Mouse (Mus musculus) myocyte (in vitro differentiated cells): ENCODE data around the gene Pih1d1.

Source experiments
- CEBPB ChIP-seq: IDR thresholded peaks from 2 replicates; pipeline ENCODE4 v1.6.1; 2011; ENCODE audit warnings: mild to moderate bottlenecking, moderate library complexity; ENCODE audit not compliant: poor library complexity, insufficient read depth, severe bottlenecking
- E2F4 ChIP-seq: IDR thresholded peaks from one replicate; pipeline ENCODE4 v1.6.1; 2011; ENCODE audit warnings: mild to moderate bottlenecking, control low read depth, moderate library complexity; ENCODE audit not compliant: insufficient read depth
- MAX ChIP-seq: IDR thresholded peaks from one replicate; pipeline ENCODE4 v1.6.1; 2011; ENCODE audit warnings: low read depth, mild to moderate bottlenecking, control low read depth
- MYOG ChIP-seq, 3 experiments: IDR thresholded peaks; one replicate each; pipeline ENCODE4 v1.6.1; 2011; ENCODE audit warnings: control low read depth in 2 of 3, low read depth in 2 of 3, mild to moderate bottlenecking in 2 of 3; ENCODE audit not compliant: insufficient read length in 2 of 3, control insufficient read depth in 1 of 3, insufficient read depth in 1 of 3
- POLR2A ChIP-seq: IDR thresholded peaks from one replicate; pipeline ENCODE4 v1.6.1; 2011; ENCODE audit warnings: low read depth, mild to moderate bottlenecking, control low read depth, moderate library complexity; ENCODE audit not compliant: insufficient read length
- POLR2AphosphoS2 ChIP-seq: IDR thresholded peaks from one replicate; pipeline ENCODE4 v1.6.1; 2011; ENCODE audit warnings: low read depth, control low read depth; ENCODE audit not compliant: insufficient read length
- SRF ChIP-seq: IDR thresholded peaks from one replicate; pipeline ENCODE4 v1.6.1; 2011; ENCODE audit warnings: low read depth; ENCODE audit not compliant: control insufficient read depth, insufficient read length
- TCF3 ChIP-seq: IDR thresholded peaks from one replicate; pipeline ENCODE4 v1.6.1; 2011; ENCODE audit warnings: low read depth, control low read depth; ENCODE audit not compliant: insufficient read length
- USF1 ChIP-seq: IDR thresholded peaks from one replicate; pipeline ENCODE4 v1.6.1; 2011; ENCODE audit warnings: low read depth, mild to moderate bottlenecking, control low read depth, moderate library complexity

- TF ChIP-seq E2F4 = no peak
- no peak for TF ChIP-seq POLR2AphosphoS2
- no peak for TF ChIP-seq POLR2A
- TF ChIP-seq MAX = no peak
- TF ChIP-seq CEBPB = no peak
- no peak for TF ChIP-seq TCF3
- no peak for TF ChIP-seq USF1
- no peak for TF ChIP-seq MYOG (IDR thresholded peaks at IDR 0.05; ENCODE audit: control insufficient read depth in 1 of 3, insufficient read depth in 1 of 3, insufficient read length in 2 of 3, low read depth in 2 of 3)
- no peak for TF ChIP-seq SRF
Observed at GRCm38 (mm10) chr7:45107052-45107645, 47.0 kb upstream of the Pih1d1 start.
